Mouse (Mus musculus) G1E (cell line): ENCODE measurements around the gene Sec14l2.
"Not testable (repeated sequence)": the region's sequence is repeated elsewhere in the genome, so short reads cannot be mapped to it uniquely, and the experiment has no call there.

ENCODE experiments used
- CTCF ChIP-seq: IDR thresholded peaks from 2 replicates; pipeline ENCODE4 v1.5.1; 2012; ENCODE audit warnings: low read depth, low read length, inconsistent platforms, mixed read lengths
- GATA1 ChIP-seq: IDR thresholded peaks from 2 replicates; pipeline ENCODE4 v1.6.1; 2012; ENCODE audit warnings: borderline replicate concordance, low read length, inconsistent platforms, mixed read lengths
- TAL1 ChIP-seq: conservative IDR thresholded peaks from 2 replicates; pipeline ENCODE4 v1.6.1; 2012; ENCODE audit warnings: low read depth, low read length, inconsistent platforms, mixed read lengths

- TF ChIP-seq CTCF, GATA1, TAL1: not testable (repeated sequence)
Measured at GRCm38 (mm10) chr11:4107901-4108300, 15.3 kb downstream of the Sec14l2 start.
